Mouse (Mus musculus) lung, embryonic 16.5 days (tissue): ENCODE measurements around the gene Megf11. TPM values are rescaled to one million over a fixed set of nuclear protein-coding genes. Genes with fewer than 3 reads are reported as not detected.

ENCODE experiments used
- ATAC-seq: fragments of 200-750 bp; cut with Nextera tagmentation; 2 replicates; pipeline ENCODE4 v1.8.0; 2017; ENCODE audit warnings: low read depth, mild to moderate bottlenecking, moderate library complexity
- H3K27ac ChIP-seq: fragments of 300-500 bp; sonication (generic); 2 replicates; pipeline ENCODE4 v1.5.1; 2014; ENCODE audit warnings: mild to moderate bottlenecking, control low read depth, low read length
- H3K27me3 ChIP-seq: fragments of 300-500 bp; sonication (generic); 2 replicates; pipeline ENCODE4 v1.6.1; 2014; ENCODE audit warnings: low read depth, low read length, mixed read lengths; ENCODE audit not compliant: control insufficient read depth, insufficient read depth
- H3K36me3 ChIP-seq: fragments of 300-500 bp; sonication (generic); 2 replicates; pipeline ENCODE4 v1.6.1; 2014; ENCODE audit warnings: low read length; ENCODE audit not compliant: control insufficient read depth, insufficient read depth
- H3K4me1 ChIP-seq: fragments of 300-500 bp; sonication (generic); replicated peaks from 2 replicates; pipeline ENCODE4 v1.6.1; 2014; ENCODE audit warnings: low read length, mixed read lengths; ENCODE audit not compliant: control insufficient read depth, insufficient read depth
- H3K4me2 ChIP-seq: fragments of 300-500 bp; sonication (generic); 2 replicates; pipeline ENCODE4 v1.6.1; 2014; ENCODE audit warnings: low read depth, low read length, control low read depth
- H3K4me3 ChIP-seq: fragments of 300-500 bp; sonication (generic); 2 replicates; pipeline ENCODE4 v1.5.1; 2014; ENCODE audit warnings: mild to moderate bottlenecking, low read length, control low read depth
- H3K9ac ChIP-seq: fragments of 300-500 bp; sonication (generic); 2 replicates; pipeline ENCODE4 v1.6.1; 2014; ENCODE audit warnings: low read length, control low read depth
- H3K9me3 ChIP-seq: fragments of 300-500 bp; sonication (generic); 2 replicates; pipeline ENCODE4 v1.6.1; 2016; ENCODE audit warnings: low read length; ENCODE audit not compliant: control insufficient read depth
- WGBS: fragments of 180-500 bp; shearing (Covaris S2); extraction: QIAGEN DNeasy Blood & Tissue Kit; methylation state at CpG from one replicate; pipeline ENCODE4 v1.1.7; 2014; 5-methylcytosine and 5-hydroxymethylcytosine counted together
- polyA plus RNA-seq: library from polyadenylated mRNA; unstranded; fragments of >200 nt; fragmentation: Nextera tagmentation; extraction: Ambion mirVana; gene quantifications from 2 replicates; pipeline ENCODE4 v1.2.1, GENCODE M21; 2015

The Megf11 gene
- polyA plus RNA-seq, 1 experiment from 2014 or later, result 1.2 TPM

DNA sequence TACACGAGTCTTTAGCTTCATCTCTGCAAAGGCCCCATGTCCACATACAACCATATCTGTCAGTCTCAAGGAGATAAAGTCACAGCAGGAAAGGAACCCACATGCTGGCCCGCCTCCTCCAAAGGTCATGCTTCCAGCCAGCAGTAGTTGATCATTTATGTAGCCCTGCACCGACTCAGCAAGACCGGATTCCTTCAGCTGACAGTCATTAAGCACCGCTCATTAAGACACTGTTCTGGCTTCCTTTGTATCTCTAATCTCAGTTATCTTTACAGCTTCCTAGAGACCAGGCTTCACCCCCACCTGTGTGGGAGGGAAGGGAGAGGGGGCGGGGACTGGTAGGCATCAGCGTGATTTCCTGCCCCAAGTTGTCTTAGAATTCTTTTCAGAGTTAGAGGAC, 258.7 kb downstream of the Megf11 start:
- no peak overlapping the region for H3K4me2 ChIP-seq
- no peaks in the 10 kb centered on the region for H3K4me1 ChIP-seq
- no peaks in the 10 kb centered on the region for H3K36me3 ChIP-seq
- no peak overlapping the region for H3K4me3 ChIP-seq
- ATAC-seq, result no peak
- no peaks in the 10 kb centered on the region for H3K9me3 ChIP-seq
- no peak overlapping the region for H3K9ac ChIP-seq
- 17% methylated on average over 7 of the region's 7 CpGs for WGBS
- no peak overlapping the region for H3K27ac ChIP-seq
- no peaks in the 10 kb centered on the region for H3K27me3 ChIP-seq

DNA sequence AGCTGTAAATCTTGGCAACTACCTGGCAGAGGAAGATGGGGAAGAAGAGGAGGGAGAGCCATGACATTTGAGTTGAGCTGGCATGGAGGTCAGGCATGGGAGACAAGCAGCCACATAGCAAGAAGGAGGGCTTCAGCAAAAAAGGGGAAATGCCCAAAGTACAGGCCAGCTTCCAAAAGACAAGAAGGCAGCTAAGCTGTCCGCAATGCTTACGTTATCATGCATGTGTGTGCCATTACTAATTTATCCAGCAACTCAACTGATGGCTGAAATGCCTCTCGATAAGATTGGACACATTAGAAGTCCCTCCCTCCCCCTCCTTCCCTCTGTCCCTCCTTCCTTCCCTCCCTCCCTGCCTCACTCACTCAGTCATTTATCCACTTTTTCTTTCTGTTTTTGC, 260.0 kb downstream of the Megf11 start:
- Histone ChIP-seq H3K27me3 (no peaks in the 10 kb centered on the region), H3K9ac (no peak overlapping the region), H3K27ac (no peak overlapping the region), H3K4me1 (no peaks in the 10 kb centered on the region), H3K36me3 (no peaks in the 10 kb centered on the region), H3K4me2 (no peak overlapping the region), H3K9me3 (no peaks in the 10 kb centered on the region), H3K4me3 (no peak overlapping the region)
- no peak for ATAC-seq
- 78% methylated on average over 3 of the region's 3 CpGs for WGBS

DNA sequence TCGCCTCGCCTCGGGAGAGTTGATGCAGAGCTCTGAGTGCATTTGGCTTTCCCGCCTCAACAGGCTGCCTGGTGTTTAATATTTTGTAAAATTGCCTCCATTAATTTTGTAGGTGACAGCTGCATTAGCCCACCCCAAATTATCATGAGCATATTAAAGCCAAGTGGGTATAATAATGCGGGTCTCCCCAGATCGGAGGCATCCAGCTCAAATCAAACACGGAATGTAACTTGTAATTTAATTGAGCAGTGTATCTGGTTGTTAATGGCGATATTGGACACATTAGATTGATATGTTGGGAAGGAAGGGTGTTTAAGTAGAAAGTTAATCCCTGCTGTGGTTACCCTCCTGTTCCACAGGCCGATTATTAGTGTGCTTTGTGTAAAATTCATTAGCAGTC, 264.0 kb downstream of the Megf11 start:
- Histone ChIP-seq H3K4me1 (no peaks in the 10 kb centered on the region), H3K27me3 (no peaks in the 10 kb centered on the region), H3K27ac (no peak overlapping the region), H3K4me3 (no peak overlapping the region), H3K9me3 (no peaks in the 10 kb centered on the region), H3K4me2 (no peak overlapping the region), H3K36me3 (no peaks in the 10 kb centered on the region), H3K9ac (no peak overlapping the region)
- 64% methylated on average over 9 of the region's 9 CpGs for WGBS
- ATAC-seq, result no peak

DNA sequence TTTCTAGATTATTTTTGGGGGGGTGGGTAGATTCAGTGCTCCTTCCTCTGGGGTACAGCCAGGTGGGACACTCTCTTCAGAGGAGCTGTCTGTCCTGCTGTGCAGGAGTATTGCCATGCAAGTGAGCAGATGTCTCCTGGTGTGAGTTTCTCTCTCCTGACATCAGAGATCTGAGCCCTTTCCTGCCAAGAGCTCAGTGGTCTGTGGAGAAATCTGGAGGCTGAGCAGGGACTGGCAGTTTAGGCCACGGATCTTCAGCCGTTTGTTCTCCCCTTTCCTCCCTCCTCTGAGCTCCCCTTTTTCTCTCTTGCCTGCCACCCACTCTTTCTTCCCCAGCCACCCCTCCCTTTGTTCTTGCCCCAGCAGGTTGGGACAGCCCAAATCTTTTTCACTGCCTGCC, 264.5 kb downstream of the Megf11 start:
- 30% methylated on average over 2 of the region's 2 CpGs for WGBS

DNA sequence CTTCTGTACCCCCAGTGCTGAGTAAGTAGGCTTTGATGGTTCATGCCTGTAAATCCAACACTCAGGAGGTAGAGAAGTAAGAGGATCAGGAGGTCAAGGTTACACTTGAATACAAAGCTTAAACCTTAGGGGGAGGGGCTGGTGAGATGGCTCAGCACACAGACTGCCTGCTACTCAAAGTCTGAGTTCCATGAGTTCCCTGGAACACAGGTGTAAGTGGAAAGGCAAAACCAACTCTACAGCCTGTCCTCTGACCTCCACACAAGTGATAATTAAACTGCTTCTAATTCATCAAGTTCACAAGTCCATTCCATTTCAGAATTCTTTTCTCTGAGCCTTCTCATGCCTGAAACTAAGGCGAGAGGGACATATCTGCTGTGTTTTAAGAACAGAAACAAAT, 265.8 kb downstream of the Megf11 start:
- no peak overlapping the region for H3K4me2 ChIP-seq
- 67% methylated on average over 1 of the region's 1 CpGs for WGBS
- H3K9ac ChIP-seq, result no peak overlapping the region
- H3K4me1 ChIP-seq, result no peaks in the 10 kb centered on the region
- H3K4me3 ChIP-seq, result no peak overlapping the region
- ATAC-seq, result no peak
- no peaks in the 10 kb centered on the region for H3K36me3 ChIP-seq
- no peak overlapping the region for H3K27ac ChIP-seq
- H3K9me3 ChIP-seq, result no peaks in the 10 kb centered on the region
- no peaks in the 10 kb centered on the region for H3K27me3 ChIP-seq

More for the DNA sequence above, 264.5 kb downstream of the Megf11 start:
- Histone ChIP-seq H3K4me1 (no peaks in the 10 kb centered on the region), H3K27me3 (no peaks in the 10 kb centered on the region), H3K9ac (no peak overlapping the region), H3K9me3 (no peaks in the 10 kb centered on the region), H3K36me3 (no peaks in the 10 kb centered on the region), H3K27ac (no peak overlapping the region), H3K4me2 (no peak overlapping the region), H3K4me3 (no peak overlapping the region)
- ATAC-seq, result no peak

DNA sequence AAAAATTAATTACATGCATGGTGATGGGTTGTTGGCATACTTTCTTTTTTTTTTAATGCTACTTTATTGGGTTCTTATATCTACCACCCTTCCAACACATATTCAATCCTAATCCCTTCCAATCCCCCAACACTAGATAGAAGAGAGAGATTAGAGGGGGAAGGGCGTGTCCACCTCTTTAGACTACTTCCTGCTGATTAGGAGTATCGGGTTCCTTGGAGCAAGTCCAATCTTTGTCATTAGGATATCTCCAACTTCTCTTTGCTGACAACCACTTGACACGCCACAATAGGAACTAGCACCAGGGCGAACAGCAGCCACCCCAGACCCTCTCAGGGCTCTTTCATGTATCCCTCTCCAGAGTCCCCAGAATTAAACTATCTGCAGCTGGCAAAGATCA, 266.3 kb downstream of the Megf11 start:
- H3K36me3 ChIP-seq, result no peaks in the 10 kb centered on the region
- no peak overlapping the region for H3K27ac ChIP-seq
- H3K9me3 ChIP-seq, result no peaks in the 10 kb centered on the region
- no peaks in the 10 kb centered on the region for H3K4me1 ChIP-seq
- WGBS, result 24% methylated on average over 4 of the region's 4 CpGs
- no peak for ATAC-seq
- no peak overlapping the region for H3K9ac ChIP-seq
- no peak overlapping the region for H3K4me3 ChIP-seq
- H3K4me2 ChIP-seq, result no peak overlapping the region
- no peaks in the 10 kb centered on the region for H3K27me3 ChIP-seq

DNA sequence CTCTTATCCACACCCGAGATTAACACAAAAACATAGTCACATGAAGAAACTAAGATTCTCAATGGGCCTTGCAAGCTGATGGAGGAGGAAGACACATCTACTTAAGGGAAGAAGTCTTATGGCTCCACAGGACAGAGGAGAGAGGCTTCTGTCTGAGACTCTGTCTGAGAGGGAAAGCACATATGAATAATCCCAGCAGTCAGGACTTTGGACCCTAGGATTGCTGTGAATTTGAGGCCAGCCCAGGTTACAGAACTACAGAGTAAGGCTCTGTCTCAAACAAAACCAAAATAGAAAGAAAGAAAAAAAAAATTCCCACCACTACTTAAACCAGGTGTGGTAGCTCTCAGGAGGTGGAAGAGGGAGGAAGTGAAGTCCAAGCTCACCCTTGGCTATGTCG, 266.7 kb downstream of the Megf11 start:
- Histone ChIP-seq H3K4me1 (no peaks in the 10 kb centered on the region), H3K4me2 (no peak overlapping the region), H3K27ac (no peak overlapping the region), H3K36me3 (no peaks in the 10 kb centered on the region), H3K9ac (no peak overlapping the region), H3K9me3 (no peaks in the 10 kb centered on the region), H3K27me3 (no peaks in the 10 kb centered on the region), H3K4me3 (no peak overlapping the region)
- no peak for ATAC-seq
- 48% methylated on average over 2 of the region's 2 CpGs for WGBS

DNA sequence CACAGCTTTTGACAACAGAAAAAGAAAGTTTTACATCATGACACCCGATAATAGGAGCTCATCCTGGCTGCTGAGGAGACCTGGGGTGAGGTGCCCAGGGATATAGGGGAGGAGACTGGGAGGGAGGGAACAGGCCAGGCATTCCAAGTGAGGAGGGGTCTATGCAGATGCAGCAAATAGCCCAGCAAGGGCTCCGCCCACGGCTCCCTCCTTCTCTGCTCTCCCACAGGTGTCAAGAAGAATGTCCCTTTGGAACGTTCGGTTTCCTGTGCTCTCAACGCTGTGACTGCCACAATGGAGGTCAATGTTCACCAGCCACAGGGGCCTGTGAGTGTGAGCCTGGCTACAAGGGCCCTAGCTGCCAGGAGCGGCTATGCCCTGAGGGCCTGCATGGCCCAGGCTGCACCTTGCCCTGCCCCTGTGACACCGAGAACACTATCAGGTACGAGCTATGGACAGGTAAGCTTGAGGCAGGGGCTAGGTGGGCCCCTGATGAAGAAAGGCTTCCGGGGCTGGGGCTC, 267.5 kb downstream of the Megf11 start:
- ATAC-seq, result no peak
- H3K4me1 ChIP-seq, result no peaks in the 10 kb centered on the region
- no peaks in the 10 kb centered on the region for H3K27me3 ChIP-seq
- H3K9ac ChIP-seq, result no peak overlapping the region
- no peaks in the 10 kb centered on the region for H3K9me3 ChIP-seq
- H3K4me2 ChIP-seq, result no peak overlapping the region
- no peaks in the 10 kb centered on the region for H3K36me3 ChIP-seq
- H3K4me3 ChIP-seq, result no peak overlapping the region
- 54% methylated on average over 10 of the region's 10 CpGs for WGBS
- no peak overlapping the region for H3K27ac ChIP-seq

DNA sequence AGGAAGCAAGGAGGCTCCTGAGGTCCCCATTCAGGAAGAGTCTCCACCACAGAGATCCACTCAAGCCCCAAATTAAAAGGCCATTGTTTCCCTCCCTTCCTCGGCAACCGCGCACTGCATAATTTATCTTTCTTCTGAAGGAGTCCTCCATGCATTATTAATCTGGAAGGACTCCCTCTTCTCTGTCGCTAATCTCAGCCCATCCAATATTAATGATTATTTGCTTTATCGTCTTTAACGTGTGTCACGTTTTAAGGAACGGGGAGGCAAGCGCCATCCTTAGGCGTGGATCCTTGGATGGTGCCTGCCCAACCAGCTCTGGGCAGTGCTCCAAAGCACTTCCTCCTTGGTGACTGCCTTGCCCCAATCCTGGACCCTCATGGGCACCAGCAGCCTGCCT, 269.3 kb downstream of the Megf11 start:
- no peak overlapping the region for H3K4me2 ChIP-seq
- WGBS, result 81% methylated on average over 10 of the region's 10 CpGs
- H3K9ac ChIP-seq, result no peak overlapping the region
- no peaks in the 10 kb centered on the region for H3K9me3 ChIP-seq
- H3K36me3 ChIP-seq, result no peaks in the 10 kb centered on the region
- no peak for ATAC-seq
- H3K27ac ChIP-seq, result no peak overlapping the region
- H3K4me1 ChIP-seq, result no peaks in the 10 kb centered on the region
- H3K27me3 ChIP-seq, result no peaks in the 10 kb centered on the region
- no peak overlapping the region for H3K4me3 ChIP-seq

DNA sequence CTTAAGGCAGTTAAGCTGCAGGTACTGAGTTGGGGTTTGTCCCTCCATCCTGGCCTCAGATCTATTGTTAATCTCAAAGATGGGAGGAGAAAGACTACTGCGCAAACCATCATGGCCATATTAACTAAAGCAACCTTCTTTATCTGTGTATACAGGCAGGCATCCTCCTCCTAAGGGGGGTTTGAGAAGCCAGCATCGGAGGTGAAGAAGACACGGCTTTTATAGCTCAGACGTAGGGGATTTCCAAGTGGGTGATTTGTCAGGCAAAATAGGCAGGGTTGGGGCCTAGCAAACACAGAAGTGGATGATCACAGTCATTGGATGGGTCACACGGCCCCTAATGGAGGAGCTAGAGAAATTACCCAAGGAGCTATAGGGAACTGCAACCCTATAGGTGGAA, 271.2 kb downstream of the Megf11 start:
- no peak overlapping the region for H3K27ac ChIP-seq
- no peak for ATAC-seq
- H3K9ac ChIP-seq, result no peak overlapping the region
- no peaks in the 10 kb centered on the region for H3K36me3 ChIP-seq
- no peak overlapping the region for H3K4me3 ChIP-seq
- no peaks in the 10 kb centered on the region for H3K4me1 ChIP-seq
- no peaks in the 10 kb centered on the region for H3K9me3 ChIP-seq
- no peak overlapping the region for H3K4me2 ChIP-seq
- no peaks in the 10 kb centered on the region for H3K27me3 ChIP-seq
- 77% methylated on average over 5 of the region's 5 CpGs for WGBS
